Mouse (Mus musculus) heart, postnatal 0 days (tissue): ENCODE measurements at regions not wholly inside any gene's neighbourhood (a gene's known extent, or its start where the extent isn't known, plus 50 kb on each side); places are given as distances from the start of the nearest gene placed in this dataset.

ENCODE experiments used
- ATAC-seq: fragments of 200-750 bp; cut with Nextera tagmentation; 2 replicates; pipeline ENCODE4 v1.8.0; 2017; ENCODE audit warnings: low read depth, moderate number of reproducible peaks, moderate library complexity; ENCODE audit not compliant: insufficient read depth
- DNase-seq: peaks from one replicate; pipeline ENCODE4 v3.0.0-alpha.2; 2016; ENCODE audit warnings: low spot score
- H3K27ac ChIP-seq: fragments of 300-500 bp; sonication (generic); 2 replicates; pipeline ENCODE4 v1.5.1; 2014; ENCODE audit warnings: low read depth, mild to moderate bottlenecking
- H3K27me3 ChIP-seq: fragments of 300-500 bp; sonication (generic); 2 replicates; pipeline ENCODE4 v1.6.1; 2014; ENCODE audit warnings: low read length, mixed read lengths; ENCODE audit not compliant: control insufficient read depth, insufficient read depth
- H3K36me3 ChIP-seq: fragments of 300-500 bp; sonication (generic); replicated peaks from 2 replicates; pipeline ENCODE4 v1.6.1; 2014; ENCODE audit warnings: low read length, mixed read lengths; ENCODE audit not compliant: control insufficient read depth, insufficient read depth
- H3K4me1 ChIP-seq: fragments of 300-500 bp; sonication (generic); 2 replicates; pipeline ENCODE4 v1.6.1; 2014; ENCODE audit warnings: antibody characterized with exemption; ENCODE audit not compliant: control insufficient read depth, insufficient read depth
- H3K4me2 ChIP-seq: fragments of 300-500 bp; sonication (generic); 2 replicates; pipeline ENCODE4 v1.6.1; 2014; ENCODE audit warnings: low read depth, mild to moderate bottlenecking, low read length, moderate library complexity
- H3K4me3 ChIP-seq: fragments of 300-500 bp; sonication (generic); 2 replicates; pipeline ENCODE4 v1.5.1; 2014; ENCODE audit warnings: low read depth, low read length
- H3K9ac ChIP-seq: fragments of 300-500 bp; sonication (generic); replicated peaks from 2 replicates; pipeline ENCODE4 v1.6.1; 2014; ENCODE audit warnings: low read depth, low read length, mixed read lengths
- H3K9me3 ChIP-seq: fragments of 300-500 bp; sonication (generic); replicated peaks from 2 replicates; pipeline ENCODE4 v1.6.1; 2016; ENCODE audit warnings: low read length; ENCODE audit not compliant: control insufficient read depth
- CTCF ChIP-seq: IDR thresholded peaks from 2 replicates; pipeline ENCODE4 v1.5.1; 2016; ENCODE audit warnings: antibody characterized with exemption, control low read depth, low read depth
- EP300 ChIP-seq: IDR thresholded peaks from 2 replicates; pipeline ENCODE4 v1.6.1; 2016; ENCODE audit warnings: antibody characterized with exemption, low read depth
- WGBS: fragments of 180-500 bp; shearing (Covaris S2); extraction: QIAGEN DNeasy Blood & Tissue Kit; methylation state at CpG from one replicate; pipeline ENCODE4 v1.1.7; 2014; 5-methylcytosine and 5-hydroxymethylcytosine counted together

- ATAC-seq: no peak
- H3K4me2 ChIP-seq: no peak overlapping the region
- H3K9ac ChIP-seq: no peak overlapping the region
- no peaks in the 10 kb centered on the region for H3K9me3 ChIP-seq
- no peaks in the 10 kb centered on the region for H3K27me3 ChIP-seq
- no peaks in the 10 kb centered on the region for H3K4me1 ChIP-seq
- TF ChIP-seq CTCF (no peak), EP300 (no peak)
- no peak overlapping the region for H3K4me3 ChIP-seq
- no peak for DNase-seq
- no peaks in the 10 kb centered on the region for H3K36me3 ChIP-seq
- WGBS: 14% methylated on average over 8 of the region's 8 CpGs
- no peak overlapping the region for H3K27ac ChIP-seq
These were observed 1095.3 kb downstream of the Synb start for GRCm38 (mm10) chr14:68198802-68199201.

GRCm38 (mm10) chr14:68197470-68197800 is 1096.7 kb downstream of the Synb start:
- no peak for DNase-seq
- 16% methylated on average over 13 of the region's 13 CpGs for WGBS
- Histone ChIP-seq H3K27me3 (no peaks in the 10 kb centered on the region), H3K9ac (no peak overlapping the region), H3K4me1 (no peaks in the 10 kb centered on the region), H3K4me2 (no peak overlapping the region), H3K27ac (no peak overlapping the region), H3K4me3 (no peak overlapping the region), H3K9me3 (no peaks in the 10 kb centered on the region), H3K36me3 (no peaks in the 10 kb centered on the region)
- TF ChIP-seq CTCF: no peak
- no peak for TF ChIP-seq EP300
- ATAC-seq: no peak

DNA sequence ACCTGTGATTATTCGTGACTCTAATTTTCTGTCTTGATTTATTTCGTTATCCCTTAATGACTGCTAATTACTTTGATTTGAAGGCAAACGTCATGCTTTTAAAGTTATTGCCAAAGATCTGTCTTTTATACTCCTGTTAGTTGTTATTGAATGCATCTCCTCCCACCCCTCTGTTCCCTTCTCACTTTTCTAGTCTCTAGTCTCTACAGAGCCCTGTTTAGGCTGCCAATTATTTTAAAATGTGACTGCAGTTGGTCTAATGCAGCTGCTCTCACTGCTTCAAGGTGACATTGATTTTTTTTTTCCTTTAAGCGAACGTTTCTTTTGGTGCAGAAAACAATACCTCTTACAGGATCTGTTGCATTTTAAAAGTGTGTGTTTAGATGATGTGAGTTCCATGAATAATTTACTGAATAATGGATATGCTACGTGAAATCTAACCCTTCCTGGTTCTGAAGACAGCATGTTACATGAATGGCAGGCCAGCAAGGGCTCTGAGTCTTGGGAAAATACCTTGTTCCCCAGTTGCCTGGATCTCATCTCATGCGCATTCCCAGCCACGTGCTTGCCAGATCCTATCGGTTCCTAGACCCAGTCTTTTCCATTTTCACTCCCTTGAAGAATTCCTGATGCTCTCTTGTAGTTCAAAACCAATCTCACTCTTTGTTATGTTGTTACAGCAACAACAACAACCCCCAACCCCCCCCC is 1097.2 kb downstream of the Synb start:
- ATAC-seq: no peak
- Histone ChIP-seq H3K27me3 (no peaks in the 10 kb centered on the region), H3K4me1 (no peaks in the 10 kb centered on the region), H3K9ac (no peak overlapping the region), H3K4me2 (no peak overlapping the region), H3K4me3 (no peak overlapping the region), H3K27ac (no peak overlapping the region), H3K36me3 (no peaks in the 10 kb centered on the region), H3K9me3 (no peaks in the 10 kb centered on the region)
- TF ChIP-seq EP300 (no peak), CTCF (no peak)
- WGBS: 44% methylated on average over 9 of the region's 9 CpGs
- DNase-seq: no peak

- Histone ChIP-seq H3K36me3 (no peaks in the 10 kb centered on the region), H3K9me3 (no peaks in the 10 kb centered on the region), H3K27ac (no peak overlapping the region), H3K27me3 (no peaks in the 10 kb centered on the region), H3K9ac (no peak overlapping the region), H3K4me1 (no peaks in the 10 kb centered on the region), H3K4me3 (no peak overlapping the region), H3K4me2 (no peak overlapping the region)
- WGBS: 75% methylated on average over 9 of the region's 9 CpGs
- TF ChIP-seq CTCF (no peak), EP300 (no peak)
- DNase-seq (no peak), ATAC-seq (no peak)
These were observed 1097.9 kb downstream of the Synb start for GRCm38 (mm10) chr14:68196201-68196600.

GRCm38 (mm10) chr14:68189876-68190275 is 1104.2 kb downstream of the Synb start:
- 58% methylated on average over 4 of the region's 4 CpGs for WGBS

GRCm38 (mm10) chr14:68188325-68188724 is 1105.8 kb downstream of the Synb start:
- ATAC-seq: no peak
- DNase-seq: no peak

More at GRCm38 (mm10) chr14:68189876-68190275, 1104.2 kb downstream of the Synb start:
- Histone ChIP-seq H3K4me1 (no peaks in the 10 kb centered on the region), H3K4me3 (no peak overlapping the region), H3K4me2 (no peak overlapping the region), H3K27ac (no peak overlapping the region), H3K9me3 (no peaks in the 10 kb centered on the region), H3K36me3 (no peaks in the 10 kb centered on the region), H3K9ac (no peak overlapping the region), H3K27me3 (no peaks in the 10 kb centered on the region)
- no peak for DNase-seq
- TF ChIP-seq EP300 (no peak), CTCF (no peak)
- no peak for ATAC-seq

More at GRCm38 (mm10) chr14:68188325-68188724, 1105.8 kb downstream of the Synb start:
- no peak overlapping the region for H3K9ac ChIP-seq
- no peak for TF ChIP-seq EP300
- no peak for TF ChIP-seq CTCF
- 50% methylated on average over 5 of the region's 5 CpGs for WGBS
- H3K27me3 ChIP-seq: no peaks in the 10 kb centered on the region
- H3K27ac ChIP-seq: no peak overlapping the region
- H3K4me2 ChIP-seq: no peak overlapping the region
- no peaks in the 10 kb centered on the region for H3K9me3 ChIP-seq
- H3K4me3 ChIP-seq: no peak overlapping the region
- no peaks in the 10 kb centered on the region for H3K36me3 ChIP-seq
- no peaks in the 10 kb centered on the region for H3K4me1 ChIP-seq
